Mouse (Mus musculus) E14TG2a.4 (cell line): ENCODE data around the gene Flnb.

ENCODE experiments used
- CTCF ChIP-seq: conservative IDR thresholded peaks from 2 replicates; pipeline ENCODE4 v1.5.1; 2014; ENCODE audit warnings: low read length
- POU5F1 ChIP-seq: IDR thresholded peaks from 2 replicates; pipeline ENCODE4 v1.6.1; 2014; ENCODE audit warnings: low read length, borderline replicate concordance

DNA sequence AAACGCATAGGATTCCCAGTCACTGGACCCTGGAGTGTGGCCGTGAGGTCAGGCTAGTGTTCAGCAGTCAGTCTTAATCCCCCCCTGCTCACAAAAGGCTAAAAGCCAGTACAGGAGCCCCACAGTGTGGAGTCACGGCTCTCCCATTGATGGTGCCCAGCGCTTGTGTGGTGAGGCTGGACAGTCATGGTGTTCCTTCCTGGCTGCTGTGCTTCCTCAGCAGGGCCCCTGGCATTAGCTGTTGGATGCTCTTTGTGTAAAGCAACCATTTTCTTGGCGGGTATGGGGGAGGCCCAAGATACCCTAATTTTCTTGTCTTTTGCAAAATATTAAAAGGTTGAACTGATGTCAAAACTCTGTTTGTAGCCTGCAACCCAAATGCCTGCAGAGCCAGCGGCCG, 69.4 kb downstream of the Flnb start:
- no peak for TF ChIP-seq CTCF
- no peak for TF ChIP-seq POU5F1
